Mouse (Mus musculus): ENCODE results near the gene Parvb. TPM values are rescaled to one million over a fixed set of nuclear protein-coding genes. Genes with fewer than 3 reads are reported as not detected.

Gene Parvb
- total and polyA plus RNA-seq, 3 experiments, result 4.8 to 58.0 TPM; not detected in 1

- no peaks in the 10 kb centered on the region for H3K4me1 ChIP-seq (ENCODE audit: control insufficient read depth in 1 of 2, insufficient read depth in 2 of 2, low read length in 2 of 2)
- H3K79me2 ChIP-seq (ENCODE audit: control insufficient read depth, insufficient read depth, low read length, poor library complexity), result no peaks in the 10 kb centered on the region
- H3K9me3 ChIP-seq (replicated peaks; ENCODE audit: insufficient read depth, low read length), result no peaks in the 10 kb centered on the region
- TF ChIP-seq RAD21 (IDR thresholded peaks at IDR 0.05; ENCODE audit: low read depth, low read length) (no peak), GABPA (IDR thresholded peaks at IDR 0.05; ENCODE audit: low read depth, low read length) (no peak), TAL1 (IDR thresholded peaks at IDR 0.05; ENCODE audit: low read length) (no peak), UBTF (IDR thresholded peaks at IDR 0.05; ENCODE audit: borderline replicate concordance, insufficient read depth, low read depth, low read length) (no peak), JUND (IDR thresholded peaks at IDR 0.05; ENCODE audit: low read depth, low read length) (no peak), MAZ (IDR thresholded peaks at IDR 0.05; ENCODE audit: low read depth, low read length) (no peak), RCOR1 (IDR thresholded peaks at IDR 0.05; ENCODE audit: low read depth, low read length) (no peak), HCFC1 (IDR thresholded peaks at IDR 0.05; ENCODE audit: low read depth, low read length) (no peak), CHD2 (IDR thresholded peaks at IDR 0.05; ENCODE audit: low read length) (no peak), POLR2A (IDR thresholded peaks at IDR 0.05; ENCODE audit: control insufficient read depth in 1 of 2, insufficient read depth in 1 of 2, low read depth in 1 of 2, low read length in 2 of 2, poor library complexity in 1 of 2) (no peak), ZNF384 (IDR thresholded peaks at IDR 0.05; ENCODE audit: low read depth, low read length) (no peak), ZKSCAN1 (IDR thresholded peaks at IDR 0.05; ENCODE audit: low read depth, low read length) (no peak), POLR2AphosphoS2 (IDR thresholded peaks at IDR 0.05; ENCODE audit: low read length) (no peak), MEF2A (IDR thresholded peaks at IDR 0.05; ENCODE audit: extremely low read depth, insufficient replicate concordance, low read depth, low read length, poor library complexity, severe bottlenecking) (no peak), CTCF (IDR thresholded peaks at IDR 0.05 in 2 of 3, conservative IDR thresholded peaks at IDR 0.05 in 1 of 3; ENCODE audit: control insufficient read depth in 1 of 3, insufficient read depth in 1 of 3, low read depth in 2 of 3, low read length in 3 of 3, poor library complexity in 1 of 3, severe bottlenecking in 1 of 3) (no peak)
- H3K27ac ChIP-seq (ENCODE audit: control insufficient read depth, low read depth, low read length), result no peak overlapping the region
- no peak overlapping the region for H3K9ac ChIP-seq (ENCODE audit: control insufficient read depth, low read depth, low read length, poor library complexity, severe bottlenecking)
- H3K36me3 ChIP-seq (ENCODE audit: control insufficient read depth in 1 of 2, insufficient read depth in 2 of 2, low read length in 2 of 2), result no peaks in the 10 kb centered on the region
- no peaks in the 10 kb centered on the region for H3K27me3 ChIP-seq (ENCODE audit: control insufficient read depth in 1 of 2, insufficient read depth in 2 of 2, low read length in 2 of 2)
- no peak for DNase-seq (ENCODE audit: low read depth, low spot score)
- H3K4me3 ChIP-seq (ENCODE audit: control insufficient read depth in 1 of 2, insufficient read depth in 1 of 2, low read depth in 2 of 2, low read length in 2 of 2), result no peak overlapping the region
Observed at GRCm38 (mm10) chr15:84280712-84281347, 49.0 kb downstream of the Parvb start.

GRCm38 (mm10) chr15:84282206-84283085, 50.6 kb downstream of the Parvb start:
- no peak overlapping the region for H3K27ac ChIP-seq (ENCODE audit: control insufficient read depth, low read depth, low read length)
- H3K79me2 ChIP-seq (ENCODE audit: control insufficient read depth, insufficient read depth, low read length, poor library complexity), result no peaks in the 10 kb centered on the region
- no peaks in the 10 kb centered on the region for H3K27me3 ChIP-seq (ENCODE audit: control insufficient read depth in 1 of 2, insufficient read depth in 2 of 2, low read length in 2 of 2)
- TF ChIP-seq CHD1 (IDR thresholded peaks at IDR 0.05; ENCODE audit: low read depth, low read length), result no peak
- TF ChIP-seq ZMIZ1 (IDR thresholded peaks at IDR 0.05; ENCODE audit: low read depth, low read length), result no peak
- TF ChIP-seq GABPA (IDR thresholded peaks at IDR 0.05; ENCODE audit: low read depth, low read length), result no peak
- TF ChIP-seq JUND (IDR thresholded peaks at IDR 0.05; ENCODE audit: low read depth, low read length), result no peak
- TF ChIP-seq KAT2A (conservative IDR thresholded peaks at IDR 0.05; ENCODE audit: low read depth, low read length), result no peak
- no peak for TF ChIP-seq NRF1 (IDR thresholded peaks at IDR 0.05; ENCODE audit: insufficient read depth, low read depth, low read length, poor library complexity, severe bottlenecking)
- no peak for TF ChIP-seq ZC3H11A (IDR thresholded peaks at IDR 0.05; ENCODE audit: low read depth, low read length)
- no peak for TF ChIP-seq TCF12 (IDR thresholded peaks at IDR 0.05; ENCODE audit: low read depth, low read length)
- no peak for TF ChIP-seq USF2 (IDR thresholded peaks at IDR 0.05; ENCODE audit: borderline replicate concordance in 1 of 2, insufficient read depth in 1 of 2, low read depth in 1 of 2, low read length in 2 of 2)
- no peak for TF ChIP-seq RCOR1 (IDR thresholded peaks at IDR 0.05; ENCODE audit: low read depth, low read length)
- no peak for TF ChIP-seq USF1 (IDR thresholded peaks at IDR 0.05; ENCODE audit: low read depth, low read length)
- no peak for TF ChIP-seq TBP (IDR thresholded peaks at IDR 0.05; ENCODE audit: low read depth, low read length)
- TF ChIP-seq NELFE (IDR thresholded peaks at IDR 0.05; ENCODE audit: low read depth, low read length), result no peak
- no peak for TF ChIP-seq ZNF384 (IDR thresholded peaks at IDR 0.05; ENCODE audit: low read depth, low read length)
- no peak for TF ChIP-seq BHLHE40 (IDR thresholded peaks at IDR 0.05; ENCODE audit: borderline replicate concordance, low read depth, low read length)
- TF ChIP-seq MYB (IDR thresholded peaks at IDR 0.05; ENCODE audit: low read depth, low read length), result no peak
- DNase-seq (ENCODE audit: low read depth, low spot score), result no peak
- H3K36me3 ChIP-seq (ENCODE audit: control insufficient read depth in 1 of 2, insufficient read depth in 2 of 2, low read length in 2 of 2), result no peaks in the 10 kb centered on the region
- H3K9ac ChIP-seq (ENCODE audit: control insufficient read depth, low read depth, low read length, poor library complexity, severe bottlenecking), result no peak overlapping the region
- H3K9me3 ChIP-seq (replicated peaks; ENCODE audit: insufficient read depth, low read length), result no peaks in the 10 kb centered on the region
- H3K4me1 ChIP-seq (ENCODE audit: control insufficient read depth in 1 of 2, insufficient read depth in 2 of 2, low read length in 2 of 2), result no peaks in the 10 kb centered on the region
- no peak overlapping the region for H3K4me3 ChIP-seq (ENCODE audit: control insufficient read depth in 1 of 2, insufficient read depth in 1 of 2, low read depth in 2 of 2, low read length in 2 of 2)

All from MEL (cell line).